Mouse (Mus musculus): ENCODE measurements around the gene Igfbp6. TPM values are rescaled to one million over a fixed set of nuclear protein-coding genes. Genes with fewer than 3 reads are reported as not detected.

Gene Igfbp6
- polyA plus RNA-seq, 1 experiment from 2014 or later = 39.5 TPM

DNA sequence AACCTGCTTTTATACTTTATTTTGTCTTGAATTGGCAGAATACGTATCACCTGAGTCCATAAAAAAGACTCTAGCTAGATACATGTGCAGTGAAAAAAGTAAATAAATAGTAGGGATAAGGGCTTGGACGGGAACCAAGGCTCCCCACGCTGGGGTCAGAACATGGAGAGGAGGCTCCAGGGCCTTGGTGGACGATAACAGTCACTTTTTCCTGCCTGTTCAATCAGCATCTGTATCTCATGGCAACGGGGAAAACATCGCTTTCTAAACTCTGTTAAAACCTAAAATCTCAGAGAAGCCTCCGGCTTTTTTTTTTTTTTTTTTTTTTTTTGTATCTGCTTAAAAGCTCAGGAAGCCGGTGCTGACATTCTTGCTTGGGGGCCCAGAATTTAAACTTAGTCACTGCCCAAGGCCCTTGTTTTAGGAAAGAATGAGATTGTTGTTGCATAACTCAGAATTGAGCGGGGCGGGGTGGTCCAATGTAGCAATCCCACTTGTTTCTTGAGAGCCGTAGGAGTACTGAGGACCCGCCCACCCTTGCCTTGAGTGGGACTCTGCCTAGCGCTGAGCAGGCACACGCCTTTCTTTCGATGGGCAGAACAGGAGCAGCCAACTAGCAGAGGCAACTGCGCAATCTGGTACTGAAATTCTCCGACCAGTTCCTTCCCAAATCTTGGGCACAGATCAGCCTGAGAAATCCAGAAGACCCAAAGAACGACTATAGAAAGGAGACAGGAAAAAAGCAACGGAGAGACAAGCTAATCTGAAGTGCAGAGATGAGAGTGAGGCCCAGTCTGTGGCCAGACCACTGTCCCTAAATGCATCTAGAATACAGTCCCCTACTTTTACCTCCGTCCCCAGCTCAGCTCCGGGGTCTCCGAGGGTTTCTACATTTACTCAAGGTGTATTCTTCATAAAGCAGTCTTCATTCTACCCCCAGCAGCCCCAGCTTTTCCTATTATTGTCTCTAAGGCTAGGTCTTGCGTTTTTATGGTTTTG lies 949 bp upstream of the Igfbp6 start:
- H3K27ac ChIP-seq (replicated peaks) = 0 out of 2 replicates have a peak overlapping the region, but pooled peaks have one; percentile 24
- H3K4me1 ChIP-seq (replicated peaks; ENCODE audit: control insufficient read depth, insufficient read depth) = peaks cover 4% of the 10 kb centered on the region; the same call in 1 of the 2 replicates
- H3K27me3 ChIP-seq (ENCODE audit: control insufficient read depth, insufficient read depth, low read length) = no peaks in the 10 kb centered on the region
- no peak overlapping the region for H3K4me2 ChIP-seq (replicated peaks; ENCODE audit: low read depth)
- TF ChIP-seq EP300 (optimal IDR thresholded peaks at IDR 0.05) (no peak), CTCF (IDR thresholded peaks at IDR 0.05; ENCODE audit: low read depth) (no peak)
- peak; percentile 56; the same call in 1 of the 2 replicates for ATAC-seq (ENCODE audit: low FRiP score, low TSS enrichment)
- WGBS = 38% methylated on average over 23 of the region's 23 CpGs
- peak; percentile 53 for DNase-seq (ENCODE audit: low spot score)
- H3K9me3 ChIP-seq (ENCODE audit: control insufficient read depth, low read length) = no peaks in the 10 kb centered on the region
- no peak overlapping the region for H3K9ac ChIP-seq (ENCODE audit: low read length)
- no peaks in the 10 kb centered on the region for H3K36me3 ChIP-seq (ENCODE audit: control insufficient read depth, insufficient read depth, low read length)
- no peak overlapping the region for H3K4me3 ChIP-seq (ENCODE audit: low read depth, low read length)

DNA sequence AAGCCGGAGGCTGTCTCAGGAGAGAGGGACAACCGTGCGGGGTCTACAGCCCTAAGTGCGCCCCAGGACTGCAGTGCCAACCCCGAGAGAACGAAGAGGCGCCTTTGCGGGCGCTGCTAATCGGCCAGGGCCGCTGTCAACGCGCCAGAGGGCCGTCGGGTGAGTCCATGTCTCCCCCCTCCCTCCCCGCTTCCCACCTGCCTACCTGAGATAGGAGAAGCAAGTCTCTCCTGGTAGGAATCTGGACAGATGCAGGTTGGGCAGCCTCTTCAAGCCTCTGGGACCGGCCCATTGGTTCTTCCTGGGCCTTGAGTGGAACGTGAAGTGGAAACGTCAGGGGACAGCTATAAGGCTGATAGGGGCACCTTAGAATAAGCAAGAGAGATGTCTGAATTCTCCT lies 564 bp downstream of the Igfbp6 start:
- TF ChIP-seq EP300 (optimal IDR thresholded peaks at IDR 0.05) (no peak), CTCF (IDR thresholded peaks at IDR 0.05; ENCODE audit: low read depth) (no peak)
- Histone ChIP-seq H3K27ac (replicated peaks) (peak overlapping the region; percentile 8; the same call in 1 of the 2 replicates), H3K27me3 (ENCODE audit: control insufficient read depth, insufficient read depth, low read length) (no peaks in the 10 kb centered on the region), H3K9ac (ENCODE audit: low read length) (0 out of 2 replicates have a peak overlapping the region, but pooled peaks have one; percentile 18), H3K4me1 (replicated peaks; ENCODE audit: control insufficient read depth, insufficient read depth) (peaks cover 4% of the 10 kb centered on the region; the same call in 1 of the 2 replicates), H3K36me3 (ENCODE audit: control insufficient read depth, insufficient read depth, low read length) (no peaks in the 10 kb centered on the region), H3K9me3 (ENCODE audit: control insufficient read depth, low read length) (no peaks in the 10 kb centered on the region), H3K4me3 (ENCODE audit: low read depth, low read length) (peak overlapping the region; percentile 19), H3K4me2 (replicated peaks; ENCODE audit: low read depth) (peak overlapping the region; percentile 34)
- ATAC-seq (ENCODE audit: low FRiP score, low TSS enrichment) (no peak), DNase-seq (ENCODE audit: low spot score) (no peak)
- whole genome bisulfite sequencing = 25% methylated on average over 18 of the region's 19 CpGs

GRCm38 (mm10) chr15:102145330-102145729 lies 1.2 kb downstream of the Igfbp6 start:
- H3K4me1 ChIP-seq (replicated peaks; ENCODE audit: control insufficient read depth, insufficient read depth) = peaks cover 4% of the 10 kb centered on the region; the same call in 1 of the 2 replicates
- DNase-seq (ENCODE audit: low spot score) (no peak), ATAC-seq (ENCODE audit: low FRiP score, low TSS enrichment) (no peak)
- no peak overlapping the region; the same call in 1 of the 2 replicates for H3K4me3 ChIP-seq (ENCODE audit: low read depth, low read length)
- no peaks in the 10 kb centered on the region for H3K27me3 ChIP-seq (ENCODE audit: control insufficient read depth, insufficient read depth, low read length)
- TF ChIP-seq EP300 (optimal IDR thresholded peaks at IDR 0.05) (no peak), CTCF (IDR thresholded peaks at IDR 0.05; ENCODE audit: low read depth) (no peak)
- H3K4me2 ChIP-seq (replicated peaks; ENCODE audit: low read depth) = no peak overlapping the region
- H3K36me3 ChIP-seq (ENCODE audit: control insufficient read depth, insufficient read depth, low read length) = no peaks in the 10 kb centered on the region
- 72% methylated on average over 10 of the region's 10 CpGs for WGBS
- H3K9me3 ChIP-seq (ENCODE audit: control insufficient read depth, low read length) = no peaks in the 10 kb centered on the region
- no peak overlapping the region for H3K9ac ChIP-seq (ENCODE audit: low read length)
- H3K27ac ChIP-seq (replicated peaks) = no peak overlapping the region

DNA sequence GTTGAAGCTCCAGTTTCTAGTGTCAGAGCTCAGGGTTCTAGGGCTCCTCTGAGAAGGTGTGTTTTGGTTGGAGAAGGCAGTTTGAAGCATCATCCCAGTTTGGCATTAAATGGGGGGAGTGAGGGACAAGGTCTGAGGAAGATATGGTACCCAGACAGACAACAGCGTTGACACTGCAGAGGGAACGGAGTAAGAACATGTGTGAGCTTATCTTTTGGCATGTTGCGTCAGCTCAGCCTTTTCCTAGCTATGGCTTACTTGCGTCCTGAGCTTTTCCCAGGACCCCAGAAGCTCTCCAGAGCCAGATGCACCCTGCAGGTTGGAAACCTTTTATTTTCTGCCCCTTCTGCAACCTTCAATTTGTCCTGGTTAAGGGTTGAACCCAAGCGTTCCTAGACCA lies 1.9 kb downstream of the Igfbp6 start:
- DNase-seq (ENCODE audit: low spot score) (no peak), ATAC-seq (ENCODE audit: low FRiP score, low TSS enrichment) (no peak)
- WGBS = 82% methylated on average over 5 of the region's 5 CpGs
- TF ChIP-seq CTCF (IDR thresholded peaks at IDR 0.05; ENCODE audit: low read depth) = no peak
- no peak for TF ChIP-seq EP300 (optimal IDR thresholded peaks at IDR 0.05)
- H3K4me2 ChIP-seq (replicated peaks; ENCODE audit: low read depth) = no peak overlapping the region
- H3K27ac ChIP-seq (replicated peaks) = no peak overlapping the region
- no peaks in the 10 kb centered on the region for H3K9me3 ChIP-seq (ENCODE audit: control insufficient read depth, low read length)
- no peak overlapping the region for H3K4me3 ChIP-seq (ENCODE audit: low read depth, low read length)
- no peak overlapping the region for H3K9ac ChIP-seq (ENCODE audit: low read length)
- H3K4me1 ChIP-seq (replicated peaks; ENCODE audit: control insufficient read depth, insufficient read depth) = peaks cover 4% of the 10 kb centered on the region; the same call in 1 of the 2 replicates
- no peaks in the 10 kb centered on the region for H3K27me3 ChIP-seq (ENCODE audit: control insufficient read depth, insufficient read depth, low read length)
- no peaks in the 10 kb centered on the region for H3K36me3 ChIP-seq (ENCODE audit: control insufficient read depth, insufficient read depth, low read length)

GRCm38 (mm10) chr15:102146882-102147281 lies 2.7 kb downstream of the Igfbp6 start:
- H3K9me3 ChIP-seq (ENCODE audit: control insufficient read depth, low read length) = no peaks in the 10 kb centered on the region
- peaks cover 4% of the 10 kb centered on the region; the same call in 1 of the 2 replicates for H3K4me1 ChIP-seq (replicated peaks; ENCODE audit: control insufficient read depth, insufficient read depth)
- H3K4me2 ChIP-seq (replicated peaks; ENCODE audit: low read depth) = no peak overlapping the region
- H3K36me3 ChIP-seq (ENCODE audit: control insufficient read depth, insufficient read depth, low read length) = no peaks in the 10 kb centered on the region
- WGBS = 0% methylated on average over 1 of the region's 1 CpGs
- TF ChIP-seq CTCF (IDR thresholded peaks at IDR 0.05; ENCODE audit: low read depth) (peak; percentile 92), EP300 (optimal IDR thresholded peaks at IDR 0.05) (no peak)
- no peak overlapping the region for H3K27ac ChIP-seq (replicated peaks)
- H3K27me3 ChIP-seq (ENCODE audit: control insufficient read depth, insufficient read depth, low read length) = no peaks in the 10 kb centered on the region
- ATAC-seq (ENCODE audit: low FRiP score, low TSS enrichment) (no peak), DNase-seq (ENCODE audit: low spot score) (peak; percentile 59)
- H3K9ac ChIP-seq (ENCODE audit: low read length) = no peak overlapping the region
- no peak overlapping the region for H3K4me3 ChIP-seq (ENCODE audit: low read depth, low read length)
